Mouse (Mus musculus): ENCODE data around the gene Arrdc2.

The Arrdc2 gene

GRCm38 (mm10) chr8:70839408-70840351 is at the start of gene Arrdc2:
Arrdc2 (minus strand) TSS chr8:70839720.
- peak; percentile 99 for DNase-seq

DNA sequence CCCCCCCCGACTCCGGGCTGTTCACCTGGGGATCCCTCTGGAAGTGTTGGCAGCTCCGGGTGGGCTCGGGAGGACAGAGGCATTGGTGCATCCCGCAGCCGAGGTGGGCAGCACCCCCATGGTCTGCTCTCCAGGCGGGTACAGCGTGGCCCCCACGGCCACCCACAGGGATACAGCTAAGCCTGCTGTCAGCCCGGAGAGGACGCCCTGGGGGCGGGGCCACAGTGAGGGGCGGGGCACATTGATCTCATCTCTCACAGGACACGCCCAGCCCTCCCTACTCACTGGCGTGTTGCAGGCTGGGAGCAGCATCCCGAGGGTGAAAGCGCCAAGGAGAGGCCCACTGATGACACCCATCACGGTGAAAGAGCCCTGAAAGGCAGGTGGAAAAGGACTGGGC is 48.1 kb upstream of the Arrdc2 start:
- peak; percentile 71 for DNase-seq

DNA sequence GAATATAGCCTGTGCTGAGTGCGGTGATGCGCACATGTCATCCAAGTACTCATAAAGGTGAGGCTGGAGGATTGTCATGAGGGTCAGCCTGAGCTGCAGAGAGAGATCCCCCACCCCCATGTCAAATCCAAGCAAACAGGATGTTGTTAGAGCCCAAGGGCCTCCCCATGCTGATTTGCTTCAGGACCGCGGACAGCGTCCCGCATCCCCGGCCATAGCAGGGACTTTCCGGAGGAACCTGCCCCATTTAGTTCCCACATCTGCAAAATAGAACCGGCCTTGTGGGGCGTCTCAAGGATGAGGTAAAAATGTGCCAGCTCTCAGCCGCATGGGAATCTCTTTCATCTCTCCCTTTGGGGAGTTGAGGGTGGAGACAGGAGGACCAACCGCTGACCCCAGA is 46.1 kb upstream of the Arrdc2 start:
- peak; percentile 65 for DNase-seq

- DNase-seq: no peak
Observed at GRCm38 (mm10) chr8:70884683-70885082, 45.2 kb upstream of the Arrdc2 start.

GRCm38 (mm10) chr8:70884186-70884585 is 44.7 kb upstream of the Arrdc2 start:
- DNase-seq: no peak

DNA sequence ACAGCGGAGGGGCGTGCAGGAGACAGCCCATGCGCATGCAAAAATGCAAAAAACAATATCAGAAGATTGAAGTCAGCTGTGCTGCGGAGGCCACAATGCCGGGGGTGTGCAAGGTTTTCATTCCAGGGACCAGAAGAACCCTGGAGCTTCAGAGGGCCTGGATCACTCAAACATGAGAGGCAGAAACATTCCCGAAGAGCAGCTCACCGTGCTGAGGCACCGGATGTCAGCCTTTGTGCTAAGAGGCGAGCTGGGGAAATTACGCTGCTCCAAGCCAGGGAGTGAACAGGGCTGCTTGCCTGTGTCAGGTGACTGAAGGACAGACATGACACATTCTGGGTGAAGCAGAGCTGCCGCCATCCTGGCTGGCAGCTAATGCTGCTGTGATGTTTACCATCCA is 41.0 kb upstream of the Arrdc2 start:
- no peak for DNase-seq

GRCm38 (mm10) chr8:70880126-70880525 is 40.6 kb upstream of the Arrdc2 start:
- DNase-seq: peak; percentile 42

GRCm38 (mm10) chr8:70879500-70879899 is 40.0 kb upstream of the Arrdc2 start:
- DNase-seq: no peak

GRCm38 (mm10) chr8:70878178-70878577 is 38.7 kb upstream of the Arrdc2 start:
- DNase-seq: no peak

DNA sequence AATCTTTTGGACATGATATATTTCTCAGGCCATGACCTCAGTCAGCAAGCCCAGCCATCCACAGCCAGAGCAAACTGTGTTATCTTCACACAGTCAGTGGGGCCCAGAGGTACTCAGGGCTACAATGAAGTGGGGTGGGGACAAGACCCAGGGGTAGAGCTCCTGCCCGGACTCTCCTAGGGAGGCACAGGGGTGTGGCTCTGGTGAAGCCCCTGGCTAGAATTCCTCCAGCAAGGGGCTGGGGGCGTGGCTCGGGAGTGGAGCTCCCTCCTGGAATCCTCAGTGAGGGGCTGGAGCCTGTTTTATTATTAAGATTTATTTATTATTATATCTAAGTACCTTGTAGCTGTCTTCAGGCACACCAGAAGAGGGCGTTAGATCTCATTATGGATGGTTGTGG is 36.9 kb upstream of the Arrdc2 start:
- peak; percentile 20 for DNase-seq

- DNase-seq: peak; percentile 18
Observed at GRCm38 (mm10) chr8:70874441-70874840, 34.9 kb upstream of the Arrdc2 start.

GRCm38 (mm10) chr8:70873364-70873985 is 34.0 kb upstream of the Arrdc2 start, which contains the start of gene Ccdc124:
Ccdc124 (minus strand) TSS chr8:70873935.
- peak; percentile 97 for DNase-seq

- peak; percentile 19 for DNase-seq
Observed at GRCm38 (mm10) chr8:70872643-70873363, 33.3 kb upstream of the Arrdc2 start.

DNA sequence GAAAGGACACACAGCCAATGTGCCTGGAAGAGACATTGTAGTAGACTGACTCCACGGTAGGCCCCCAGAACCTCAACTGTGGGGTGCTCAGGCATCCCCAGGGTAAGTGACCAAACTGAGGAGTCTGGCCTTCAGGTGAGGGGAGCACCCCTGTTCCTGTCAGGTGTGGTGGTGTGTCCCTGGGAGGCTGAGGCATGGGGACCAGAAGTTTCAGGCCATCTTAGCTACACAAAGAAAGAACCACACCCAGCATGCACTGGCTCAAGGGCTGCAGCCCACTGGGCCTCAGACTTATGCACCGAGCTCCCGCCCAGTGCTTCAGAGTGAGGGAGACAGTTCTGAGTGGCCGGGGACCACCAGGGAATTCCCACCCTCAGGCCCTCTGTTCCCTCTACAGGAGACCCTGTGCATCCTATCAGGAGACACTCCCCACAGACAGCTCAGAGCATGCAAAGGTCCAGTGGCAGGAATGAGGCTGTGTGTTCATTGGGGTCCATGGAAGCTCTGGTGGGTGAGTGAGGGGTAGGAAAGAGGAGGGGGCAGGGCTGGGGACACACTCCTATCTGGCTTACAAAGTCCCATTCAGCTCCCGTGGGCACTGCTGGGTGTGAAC is 31.8 kb upstream of the Arrdc2 start:
- DNase-seq: no peak

DNA sequence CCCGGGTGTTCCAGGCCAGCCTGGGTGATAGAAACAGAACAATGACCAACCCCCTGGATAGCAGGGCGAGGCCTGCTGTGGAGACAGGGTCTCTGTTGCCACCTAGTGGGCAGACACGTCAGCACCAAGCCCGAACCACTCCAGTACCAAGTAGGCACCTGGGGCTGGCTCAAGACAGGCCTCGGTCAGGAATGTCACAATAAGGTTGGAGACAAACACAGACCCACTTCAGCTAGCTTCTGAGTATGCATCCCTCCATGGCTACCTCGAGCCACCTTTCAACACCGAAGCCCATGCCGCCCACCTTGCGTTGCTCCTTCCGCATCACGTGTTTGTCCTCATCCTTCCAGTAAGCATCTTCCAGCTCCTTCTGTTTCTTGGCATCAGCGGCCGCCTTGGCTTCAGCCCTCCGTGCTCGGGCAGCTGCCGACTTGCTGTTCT is 30.1 kb upstream of the Arrdc2 start:
- peak; percentile 83 for DNase-seq

GRCm38 (mm10) chr8:70869199-70869571 is 29.7 kb upstream of the Arrdc2 start:
- DNase-seq: no peak

GRCm38 (mm10) chr8:70868559-70869198 is 29.2 kb upstream of the Arrdc2 start:
- DNase-seq: peak; percentile 78

DNA sequence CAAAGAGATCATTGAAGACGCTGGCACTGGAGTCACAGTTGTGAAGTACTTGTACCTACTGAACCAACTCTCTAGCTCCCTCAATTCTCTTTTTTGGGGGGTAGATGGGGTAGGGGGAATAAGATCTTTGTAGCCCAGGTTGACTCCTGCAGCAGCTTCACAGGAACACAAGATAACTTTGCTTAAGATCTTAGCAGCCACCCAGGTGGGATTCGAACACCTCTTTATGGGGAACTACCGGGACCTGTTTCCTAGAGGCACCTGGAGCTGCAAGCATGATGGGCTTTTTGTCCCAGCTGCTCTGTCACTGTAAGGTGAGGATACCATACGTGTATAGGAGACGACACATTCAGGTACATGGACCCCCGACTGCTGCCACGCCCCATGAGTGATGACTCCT is 27.0 kb upstream of the Arrdc2 start:
- no peak for DNase-seq

GRCm38 (mm10) chr8:70866001-70866520 is 26.5 kb upstream of the Arrdc2 start:
- no peak for DNase-seq

DNA sequence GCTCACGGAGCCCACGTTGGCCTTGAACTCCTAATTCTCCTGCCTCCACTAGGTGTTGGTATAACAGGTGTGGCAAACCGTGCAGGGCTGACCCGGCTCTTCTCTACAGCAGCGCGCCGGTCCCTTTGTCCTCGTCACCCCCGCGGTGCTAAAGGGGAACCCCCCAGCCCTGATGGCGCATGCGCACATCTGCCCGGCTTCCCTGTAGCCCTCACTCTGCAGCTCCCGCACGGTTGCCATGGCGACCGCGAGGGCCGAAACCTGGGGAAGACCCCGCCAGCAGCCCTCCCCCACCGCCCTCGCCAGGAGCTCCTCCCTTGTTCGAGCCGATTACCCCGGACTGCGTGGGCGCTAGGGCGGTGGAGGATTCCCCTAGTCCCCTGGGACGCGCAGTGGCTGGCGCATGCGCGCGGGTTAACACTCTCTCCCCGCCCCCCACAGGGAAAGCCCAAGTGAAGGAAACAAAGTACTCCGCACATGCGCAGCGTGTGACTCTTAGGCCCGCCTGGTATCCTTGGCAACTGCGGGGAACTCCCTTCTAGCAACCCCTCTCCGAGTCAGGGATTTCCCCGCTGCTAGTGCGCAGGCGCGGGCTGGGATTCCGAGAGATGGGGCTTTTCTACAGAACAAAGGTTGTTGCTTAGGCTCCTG is 26.0 kb upstream of the Arrdc2 start:
- DNase-seq: peak; percentile 98

- DNase-seq: peak; percentile 61
Observed at GRCm38 (mm10) chr8:70864712-70865221, 25.2 kb upstream of the Arrdc2 start.
